Mouse (Mus musculus): ENCODE results near the gene Palm3. TPM values are rescaled to one million over a fixed set of nuclear protein-coding genes. Genes with fewer than 3 reads are reported as not detected.

The Palm3 gene
- polyA plus RNA-seq, 1 experiment from 2014 or later = 6.9 TPM

DNA sequence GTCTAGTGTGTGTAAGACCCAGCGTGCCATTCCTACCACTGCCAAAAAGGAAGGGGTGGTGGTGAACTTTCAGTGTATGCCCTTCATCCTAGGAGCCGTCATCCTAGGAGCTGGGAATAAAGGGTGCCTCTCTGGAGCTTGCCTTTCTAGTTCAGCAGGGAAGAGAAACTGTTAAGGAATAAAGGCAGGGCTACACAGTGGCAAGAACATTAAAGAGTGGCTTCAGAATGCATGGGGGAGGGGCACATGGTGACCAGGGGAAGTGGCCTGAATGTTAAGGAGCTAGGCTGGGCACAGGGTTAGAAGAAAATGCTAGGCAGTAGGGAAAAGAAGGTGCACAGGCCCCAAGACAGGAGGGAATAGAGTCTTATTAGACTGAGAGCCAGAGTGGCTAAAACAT lies 48.5 kb downstream of the Palm3 start:
- H3K4me1 ChIP-seq = peaks cover 49% of the 10 kb centered on the region
- H3K9me3 ChIP-seq = no peaks in the 10 kb centered on the region
- H3K4me2 ChIP-seq = no peak overlapping the region
- H3K27ac ChIP-seq = no peak overlapping the region
- no peak overlapping the region for H3K4me3 ChIP-seq
- no peaks in the 10 kb centered on the region for H3K27me3 ChIP-seq
- no peak overlapping the region for H3K9ac ChIP-seq
- 62% methylated on average over 2 of the region's 2 CpGs for WGBS
- peaks cover 7% of the 10 kb centered on the region; the same call in 1 of the 2 replicates for H3K36me3 ChIP-seq
- ATAC-seq (ENCODE audit: insufficient number of reproducible peaks, insufficient read depth, low FRiP score, low TSS enrichment, low read depth) = no peak

DNA sequence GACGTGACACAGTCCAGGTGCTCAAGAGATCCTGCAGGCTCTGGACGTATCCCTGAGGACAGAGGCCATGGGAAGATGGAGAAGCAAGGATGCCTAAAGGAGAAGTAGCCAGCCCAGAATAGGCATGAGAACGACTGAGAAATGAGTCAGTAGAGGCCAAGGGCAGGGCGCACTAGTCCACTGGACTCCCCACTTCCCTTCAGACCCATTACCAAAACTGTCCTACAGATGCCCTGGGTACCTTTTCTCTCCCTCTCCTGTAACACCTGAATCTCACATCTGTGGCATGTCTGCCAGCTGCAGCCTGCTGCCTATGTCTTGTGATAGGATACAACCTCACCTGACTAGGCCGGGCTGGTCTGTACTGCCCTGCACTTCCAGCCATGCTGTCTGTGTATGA lies 49.0 kb downstream of the Palm3 start:
- no peak for ATAC-seq (ENCODE audit: insufficient number of reproducible peaks, insufficient read depth, low FRiP score, low TSS enrichment, low read depth)
- H3K27me3 ChIP-seq = no peaks in the 10 kb centered on the region
- H3K36me3 ChIP-seq = peaks cover 12% of the 10 kb centered on the region
- H3K4me3 ChIP-seq = no peak overlapping the region
- H3K27ac ChIP-seq = no peak overlapping the region
- H3K9me3 ChIP-seq = no peaks in the 10 kb centered on the region
- no peak overlapping the region for H3K4me2 ChIP-seq
- WGBS = 82% methylated on average over 5 of the region's 5 CpGs
- no peak overlapping the region for H3K9ac ChIP-seq
- H3K4me1 ChIP-seq = peaks cover 49% of the 10 kb centered on the region

DNA sequence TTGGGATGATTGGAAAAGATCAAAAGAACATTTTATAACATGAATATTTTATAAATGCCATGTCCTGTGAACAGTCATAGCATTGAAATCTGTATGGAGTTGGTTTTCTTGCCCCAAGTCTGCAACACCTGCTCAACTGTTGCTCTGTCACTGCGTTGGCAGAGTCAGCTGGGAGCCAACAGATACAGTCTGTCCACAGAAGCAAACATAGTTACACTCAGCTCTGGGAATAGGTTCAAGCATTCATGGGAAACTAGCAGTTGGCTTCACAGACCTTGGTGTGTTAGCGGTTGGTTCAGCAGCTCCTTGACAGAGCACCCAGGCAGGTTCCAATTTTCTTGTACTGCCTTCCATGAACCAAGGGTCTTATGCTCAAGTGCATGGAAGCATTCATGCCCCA lies 49.4 kb downstream of the Palm3 start:
- no peak overlapping the region for H3K4me3 ChIP-seq
- no peaks in the 10 kb centered on the region for H3K27me3 ChIP-seq
- H3K4me1 ChIP-seq = peaks cover 49% of the 10 kb centered on the region
- no peak overlapping the region for H3K9ac ChIP-seq
- no peak for ATAC-seq (ENCODE audit: insufficient number of reproducible peaks, insufficient read depth, low FRiP score, low TSS enrichment, low read depth)
- H3K4me2 ChIP-seq = no peak overlapping the region
- 81% methylated on average over 2 of the region's 2 CpGs for WGBS
- H3K9me3 ChIP-seq = no peaks in the 10 kb centered on the region
- no peak overlapping the region for H3K27ac ChIP-seq
- H3K36me3 ChIP-seq = peaks cover 15% of the 10 kb centered on the region

DNA sequence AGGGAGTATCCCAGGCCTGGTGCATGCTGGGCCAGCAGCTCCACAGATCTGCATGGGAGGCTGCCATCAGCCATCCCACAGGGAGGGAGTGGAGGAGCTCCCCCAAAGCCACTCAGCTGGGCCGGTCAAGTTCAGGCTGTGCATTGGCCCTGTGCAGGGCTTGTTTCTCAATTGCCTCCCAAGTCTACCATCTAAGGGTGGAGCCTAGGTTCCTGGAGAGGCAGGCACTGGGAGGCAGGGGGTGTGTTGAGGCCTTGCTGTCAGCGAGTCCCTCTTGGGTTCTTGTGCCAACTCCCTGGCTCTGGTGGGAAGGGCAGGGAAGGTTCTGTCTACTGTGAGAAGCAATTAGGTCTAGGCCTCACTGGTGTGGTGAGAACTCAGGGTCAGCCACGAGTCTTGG lies 50.6 kb downstream of the Palm3 start:
- H3K27ac ChIP-seq = no peak overlapping the region
- no peak overlapping the region for H3K4me3 ChIP-seq
- WGBS = 70% methylated on average over 3 of the region's 3 CpGs
- no peak for ATAC-seq (ENCODE audit: insufficient number of reproducible peaks, insufficient read depth, low FRiP score, low TSS enrichment, low read depth)
- H3K36me3 ChIP-seq = peaks cover 26% of the 10 kb centered on the region
- no peaks in the 10 kb centered on the region for H3K27me3 ChIP-seq
- H3K4me2 ChIP-seq = no peak overlapping the region
- H3K4me1 ChIP-seq = peaks cover 52% of the 10 kb centered on the region
- no peak overlapping the region for H3K9ac ChIP-seq
- no peaks in the 10 kb centered on the region for H3K9me3 ChIP-seq

DNA sequence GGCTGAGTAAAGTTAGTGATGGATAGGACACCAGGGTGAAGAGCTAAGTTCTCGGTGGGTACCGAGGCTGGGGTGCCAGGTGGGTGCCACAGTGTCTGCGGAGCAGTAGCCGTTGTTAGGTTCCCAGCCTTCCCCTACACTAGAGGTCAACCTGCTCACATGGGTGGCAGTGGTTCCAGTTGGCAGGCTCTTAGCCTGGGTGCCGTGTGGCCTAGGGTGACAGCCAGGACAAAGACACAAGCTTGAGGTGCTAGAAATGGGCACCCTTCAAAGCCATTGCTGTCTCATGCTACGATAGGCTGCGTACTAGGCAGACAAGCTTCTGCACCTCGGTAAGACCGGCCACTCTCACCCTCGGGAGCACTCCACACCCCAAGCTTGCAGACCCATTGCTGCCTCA lies 51.0 kb downstream of the Palm3 start:
- H3K27ac ChIP-seq = 0 out of 2 replicates have a peak overlapping the region, but pooled peaks have one; percentile 28

DNA sequence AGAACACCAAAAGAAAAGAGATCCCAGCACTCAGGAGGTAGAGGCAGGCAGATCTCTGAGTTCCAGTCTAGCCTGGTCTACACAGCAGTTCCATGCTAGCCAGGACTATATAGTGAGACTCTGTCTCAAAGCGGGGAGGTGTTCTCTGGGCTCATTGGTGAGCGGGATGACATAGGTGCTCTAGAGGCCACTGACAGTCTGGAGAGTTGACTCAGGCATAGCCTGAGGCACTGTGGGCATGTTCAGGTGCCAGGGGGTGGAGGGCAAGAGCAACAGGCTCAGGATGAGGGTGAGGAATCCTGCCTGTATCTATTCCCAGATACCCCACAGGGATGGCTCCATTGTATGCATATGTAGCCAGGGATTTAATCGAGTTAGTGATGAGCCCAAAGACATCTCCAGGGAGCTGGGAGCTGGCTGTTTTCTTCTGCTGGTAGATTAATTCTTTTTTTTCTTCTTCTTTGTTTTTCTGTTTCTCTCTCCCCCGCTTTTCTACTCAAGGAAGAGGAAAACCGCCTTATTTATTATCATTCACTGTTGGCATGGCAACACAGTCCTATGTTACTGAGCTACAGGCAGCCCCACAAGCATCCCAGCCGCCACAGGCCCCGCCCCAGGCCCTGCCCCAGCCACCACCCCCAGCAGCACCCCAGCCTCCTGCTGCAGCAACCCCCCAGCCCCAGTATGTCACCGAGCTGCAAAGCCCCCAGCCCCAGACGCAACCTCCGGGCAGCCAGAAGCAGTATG lies 52.1 kb downstream of the Palm3 start:
- H3K9me3 ChIP-seq = no peaks in the 10 kb centered on the region
- H3K4me3 ChIP-seq = no peak overlapping the region
- peaks cover 42% of the 10 kb centered on the region for H3K4me1 ChIP-seq
- H3K9ac ChIP-seq = 0 out of 2 replicates have a peak overlapping the region, but pooled peaks have one; percentile 27
- H3K4me2 ChIP-seq = no peak overlapping the region
- no peaks in the 10 kb centered on the region for H3K27me3 ChIP-seq
- WGBS = 53% methylated on average over 10 of the region's 10 CpGs
- H3K36me3 ChIP-seq = peaks cover 30% of the 10 kb centered on the region
- peak overlapping the region; percentile 16; the same call in 1 of the 2 replicates for H3K27ac ChIP-seq
- ATAC-seq (ENCODE audit: insufficient number of reproducible peaks, insufficient read depth, low FRiP score, low TSS enrichment, low read depth) = no peak

More for the DNA sequence above, 51.0 kb downstream of the Palm3 start:
- H3K9me3 ChIP-seq = no peaks in the 10 kb centered on the region
- H3K36me3 ChIP-seq = peaks cover 30% of the 10 kb centered on the region
- no peak for ATAC-seq (ENCODE audit: insufficient number of reproducible peaks, insufficient read depth, low FRiP score, low TSS enrichment, low read depth)
- H3K4me3 ChIP-seq = no peak overlapping the region
- no peaks in the 10 kb centered on the region for H3K27me3 ChIP-seq
- 0 out of 2 replicates have a peak overlapping the region, but pooled peaks have one; percentile 16 for H3K9ac ChIP-seq
- WGBS = 85% methylated on average over 10 of the region's 10 CpGs
- H3K4me2 ChIP-seq = no peak overlapping the region
- H3K4me1 ChIP-seq = peaks cover 52% of the 10 kb centered on the region

DNA sequence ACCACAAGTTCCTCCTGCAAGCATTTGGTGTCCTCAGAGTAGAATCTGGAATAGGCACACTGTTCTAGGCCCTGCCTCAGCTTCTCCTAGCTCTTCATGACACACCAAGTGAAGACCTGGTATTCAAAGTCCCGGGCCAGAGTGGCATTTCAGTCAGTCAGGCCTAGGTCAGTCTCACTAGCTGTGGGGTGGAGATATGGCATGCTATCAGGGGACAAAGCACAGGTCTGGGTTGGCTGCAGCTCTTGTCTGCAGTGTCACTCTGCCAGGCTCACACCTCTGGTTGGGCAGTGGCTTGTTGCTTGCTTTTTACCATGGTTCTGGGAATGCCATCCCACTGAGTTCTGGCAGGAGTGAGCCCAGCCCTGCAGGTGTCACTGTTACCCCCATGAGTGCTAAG lies 55.1 kb downstream of the Palm3 start:
- no peak overlapping the region for H3K4me2 ChIP-seq

DNA sequence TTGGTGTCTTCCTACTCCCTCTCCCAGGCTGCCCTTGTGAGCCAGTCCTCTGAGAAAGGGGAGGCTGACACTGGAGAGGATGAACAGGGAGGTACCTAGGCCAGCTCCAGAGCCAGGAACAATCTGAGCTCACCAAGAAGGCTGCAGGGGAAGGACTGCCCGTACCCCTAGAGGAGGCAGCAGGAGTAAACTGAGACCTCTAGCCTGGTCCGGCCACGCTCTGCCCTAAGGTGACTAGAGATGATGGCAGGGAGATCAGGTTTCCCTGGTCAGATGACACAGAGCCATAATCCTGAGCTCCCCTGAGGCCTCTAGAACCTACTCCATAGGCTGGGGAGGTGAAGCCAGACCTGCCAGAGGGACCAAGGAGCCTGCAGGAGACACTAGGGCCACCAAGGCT lies 55.6 kb downstream of the Palm3 start:
- no peak overlapping the region for H3K4me2 ChIP-seq
- 36% methylated on average over 3 of the region's 3 CpGs for WGBS
- H3K4me1 ChIP-seq = peaks cover 22% of the 10 kb centered on the region
- no peak overlapping the region for H3K27ac ChIP-seq
- H3K27me3 ChIP-seq = no peaks in the 10 kb centered on the region
- no peak for ATAC-seq (ENCODE audit: insufficient number of reproducible peaks, insufficient read depth, low FRiP score, low TSS enrichment, low read depth)
- no peak overlapping the region for H3K4me3 ChIP-seq
- H3K9ac ChIP-seq = 0 out of 2 replicates have a peak overlapping the region, but pooled peaks have one; percentile 32
- H3K9me3 ChIP-seq = no peaks in the 10 kb centered on the region
- peaks cover 56% of the 10 kb centered on the region for H3K36me3 ChIP-seq

More for the DNA sequence above, 55.1 kb downstream of the Palm3 start:
- H3K4me3 ChIP-seq = no peak overlapping the region
- peaks cover 27% of the 10 kb centered on the region for H3K4me1 ChIP-seq
- H3K9ac ChIP-seq = peak overlapping the region; percentile 32; the same call in 1 of the 2 replicates
- WGBS = 83% methylated on average over 1 of the region's 1 CpGs
- H3K27ac ChIP-seq = no peak overlapping the region
- no peak for ATAC-seq (ENCODE audit: insufficient number of reproducible peaks, insufficient read depth, low FRiP score, low TSS enrichment, low read depth)
- H3K9me3 ChIP-seq = no peaks in the 10 kb centered on the region
- H3K36me3 ChIP-seq = peaks cover 52% of the 10 kb centered on the region
- no peaks in the 10 kb centered on the region for H3K27me3 ChIP-seq

DNA sequence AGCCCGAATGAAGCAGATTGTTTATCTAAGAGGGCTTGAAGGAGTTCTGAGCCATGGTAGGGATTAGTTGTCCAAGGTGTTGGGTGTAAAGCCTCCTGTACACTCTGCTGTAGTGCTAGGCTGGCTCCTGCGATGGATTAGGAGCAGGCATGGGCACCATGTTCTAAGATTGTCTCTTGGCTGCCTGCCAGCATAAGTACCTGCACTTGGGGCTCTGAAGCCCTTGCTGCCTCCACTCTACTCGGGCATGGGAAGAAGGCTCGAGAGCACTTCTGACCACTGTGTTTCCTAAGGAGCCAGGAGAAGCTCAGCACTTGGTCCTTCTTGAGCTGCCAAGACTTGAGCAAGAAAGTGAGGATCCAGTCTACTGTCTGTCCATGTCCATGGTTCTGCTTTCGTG lies 57.9 kb downstream of the Palm3 start:
- no peaks in the 10 kb centered on the region for H3K27me3 ChIP-seq
- peaks cover 76% of the 10 kb centered on the region for H3K36me3 ChIP-seq

More for the DNA sequence above, 57.9 kb downstream of the Palm3 start:
- Histone ChIP-seq H3K4me3 (no peak overlapping the region), H3K4me1 (0 out of 2 replicates have a peak, but pooled peaks cover 7% of the 10 kb centered on the region), H3K4me2 (no peak overlapping the region), H3K27ac (no peak overlapping the region), H3K9me3 (no peaks in the 10 kb centered on the region), H3K9ac (no peak overlapping the region)
- ATAC-seq (ENCODE audit: insufficient number of reproducible peaks, insufficient read depth, low FRiP score, low TSS enrichment, low read depth) = no peak
- 85% methylated on average over 5 of the region's 5 CpGs for WGBS

MicroRNAs encoded within 50 kb of the gene (microRNA counts, 519-probe panel; counts per million panel counts)
- microRNA mmu-miR-1199 = 236 counts per million, percentile 44 among the panel's probes with 10 or more counts

Small RNA genes lying within 50 kb of the gene (microRNA-seq; reads per million reads assigned to microRNA genes)
- gene Mir1199 = not detected
- gene Mir8111 = 3.7 reads per million, percentile 15 among the genes with 10 or more reads in this experiment

Other genes with a start within 250 kb of the Palm3 start
- gene Adgrl1, start 121.4 kb upstream of the Palm3 start, polyA plus RNA-seq (2015; fragmentation: Nextera tagmentation; extraction: Ambion mirVana) = 30.5 and 31.6 TPM in 2 replicates
- gene Gm10644, start 66.3 kb upstream of the Palm3 start, polyA plus RNA-seq (2015; fragmentation: Nextera tagmentation; extraction: Ambion mirVana) = 0.55 and 0.63 TPM in 2 replicates
- 58.0 and 61.3 TPM in 2 replicates for gene Asf1b, start 66.0 kb upstream of the Palm3 start, polyA plus RNA-seq (2015; fragmentation: Nextera tagmentation; extraction: Ambion mirVana)
- 148 and 159 TPM in 2 replicates for gene Prkaca, start 48.5 kb upstream of the Palm3 start, polyA plus RNA-seq (2015; fragmentation: Nextera tagmentation; extraction: Ambion mirVana)
- 14.5 and 15.8 TPM in 2 replicates for gene Samd1, start 23.8 kb upstream of the Palm3 start, polyA plus RNA-seq (2015; fragmentation: Nextera tagmentation; extraction: Ambion mirVana)
- 0.73 and 1.6 TPM in 2 replicates for gene 1700067K01Rik, start 20.0 kb upstream of the Palm3 start, polyA plus RNA-seq (2015; fragmentation: Nextera tagmentation; extraction: Ambion mirVana)
- gene 2210011C24Rik, start 9.3 kb upstream of the Palm3 start, polyA plus RNA-seq (2015; fragmentation: Nextera tagmentation; extraction: Ambion mirVana) = 0.59 TPM in 1 of 2 replicates, not detected in the other
- 0.66 and 1.0 TPM in 2 replicates for gene Il27ra, start 21.1 kb downstream of the Palm3 start, polyA plus RNA-seq (2015; fragmentation: Nextera tagmentation; extraction: Ambion mirVana)
- not detected in 2 replicates for gene Rln3, start 23.5 kb downstream of the Palm3 start, polyA plus RNA-seq (2015; fragmentation: Nextera tagmentation; extraction: Ambion mirVana)
- 1.6 and 2.0 TPM in 2 replicates for gene Gm10643, start 43.7 kb downstream of the Palm3 start, polyA plus RNA-seq (2015; fragmentation: Nextera tagmentation; extraction: Ambion mirVana)
- 8.7 and 10.1 TPM in 2 replicates for gene Rfx1, start 45.4 kb downstream of the Palm3 start, polyA plus RNA-seq (2015; fragmentation: Nextera tagmentation; extraction: Ambion mirVana)
- gene Dcaf15, start 83.3 kb downstream of the Palm3 start, polyA plus RNA-seq (2015; fragmentation: Nextera tagmentation; extraction: Ambion mirVana) = 10.8 and 12.2 TPM in 2 replicates
- gene Podnl1, start 104.5 kb downstream of the Palm3 start, polyA plus RNA-seq (2015; fragmentation: Nextera tagmentation; extraction: Ambion mirVana) = 1.6 and 2.0 TPM in 2 replicates
- gene Cc2d1a, start 126.5 kb downstream of the Palm3 start, polyA plus RNA-seq (2015; fragmentation: Nextera tagmentation; extraction: Ambion mirVana) = 28.2 and 30.7 TPM in 2 replicates
- 1.4 and 1.8 TPM in 2 replicates for gene 4930432K21Rik, start 126.6 kb downstream of the Palm3 start, polyA plus RNA-seq (2015; fragmentation: Nextera tagmentation; extraction: Ambion mirVana)
- 2.9 and 5.2 TPM in 2 replicates for gene Nanos3, start 163.7 kb downstream of the Palm3 start, polyA plus RNA-seq (2015; fragmentation: Nextera tagmentation; extraction: Ambion mirVana)
- gene Zswim4, start 215.6 kb downstream of the Palm3 start, polyA plus RNA-seq (2015; fragmentation: Nextera tagmentation; extraction: Ambion mirVana) = 19.6 and 22.6 TPM in 2 replicates
- gene D8Ertd738e, start 228.2 kb downstream of the Palm3 start, polyA plus RNA-seq (2015; fragmentation: Nextera tagmentation; extraction: Ambion mirVana) = 318 and 344 TPM in 2 replicates
- gene Mri1, start 235.9 kb downstream of the Palm3 start, polyA plus RNA-seq (2015; fragmentation: Nextera tagmentation; extraction: Ambion mirVana) = 62.4 and 69.8 TPM in 2 replicates
- 21.6 and 22.2 TPM in 2 replicates for gene Ccdc130, start 248.9 kb downstream of the Palm3 start, polyA plus RNA-seq (2015; fragmentation: Nextera tagmentation; extraction: Ambion mirVana)

All from embryonic facial prominence, embryonic 13.5 days (tissue).